Mouse (Mus musculus): Measurements from ENCODE around the gene Adamts4.

DNA sequence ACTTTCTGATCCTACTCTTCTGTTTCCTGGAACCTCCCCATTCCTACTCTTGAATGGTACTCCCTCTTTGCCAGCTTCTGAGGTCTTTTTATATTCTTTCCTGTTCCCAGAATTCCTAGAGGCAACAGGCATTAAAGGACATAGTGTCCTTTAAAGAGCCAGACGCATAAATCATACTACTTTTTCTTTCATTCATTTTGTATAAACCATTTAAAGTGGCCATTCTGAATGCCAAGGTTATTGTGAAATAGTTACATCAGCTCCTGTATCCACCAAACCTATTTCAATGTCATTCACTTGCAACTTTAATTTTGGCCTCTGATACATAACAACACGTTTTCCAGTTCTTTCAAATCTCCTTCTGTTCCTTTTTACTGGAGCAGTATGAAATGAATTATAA is 59.1 kb downstream of the Adamts4 start:
- TF ChIP-seq CTCF (conservative IDR thresholded peaks at IDR 0.05 in 1 of 2, IDR thresholded peaks at IDR 0.05 in 1 of 2; ENCODE audit: low read depth in 2 of 2, low read length in 2 of 2) (no peak), RCOR1 (conservative IDR thresholded peaks at IDR 0.05; ENCODE audit: low read depth, low read length) (no peak), SIN3A (IDR thresholded peaks at IDR 0.05; ENCODE audit: low read length) (no peak), TBP (conservative IDR thresholded peaks at IDR 0.05; ENCODE audit: low read depth, low read length) (no peak), POLR2A (IDR thresholded peaks at IDR 0.05; ENCODE audit: low read depth, low read length) (no peak), NELFE (IDR thresholded peaks at IDR 0.05; ENCODE audit: low read depth, low read length) (no peak), CHD1 (IDR thresholded peaks at IDR 0.05; ENCODE audit: low read depth, low read length) (no peak), SMC3 (IDR thresholded peaks at IDR 0.05; ENCODE audit: low read depth, low read length) (no peak), POLR2AphosphoS2 (IDR thresholded peaks at IDR 0.05; ENCODE audit: low read depth, low read length) (no peak), HCFC1 (IDR thresholded peaks at IDR 0.05; ENCODE audit: low read depth, low read length) (no peak), ETS1 (conservative IDR thresholded peaks at IDR 0.05; ENCODE audit: low read depth, low read length) (no peak), BHLHE40 (IDR thresholded peaks at IDR 0.05; ENCODE audit: low read depth, low read length) (no peak)
